Mouse (Mus musculus) CH12.LX (cell line): Measurements from ENCODE around the gene Smg9.

Source experiments
- CTCF ChIP-seq, 2 experiments: IDR thresholded peaks in 1 of 2; conservative IDR thresholded peaks in 1 of 2; 2 replicates each; pipeline ENCODE4 v1.5.1; 2011 to 2012; ENCODE audit warnings: low read depth in 2 of 2, low read length in 2 of 2, improper control_type of control experiment in 1 of 2, inconsistent platforms in 1 of 2, mild to moderate bottlenecking in 1 of 2, moderate library complexity in 1 of 2
- ELF1 ChIP-seq: IDR thresholded peaks from 2 replicates; pipeline ENCODE4 v1.6.1; 2014; ENCODE audit warnings: low read depth, mild to moderate bottlenecking, inconsistent platforms, low read length, improper control_type of control experiment
- ETS1 ChIP-seq: conservative IDR thresholded peaks from 2 replicates; pipeline ENCODE4 v1.6.1; 2012; ENCODE audit warnings: low read depth, mild to moderate bottlenecking, inconsistent platforms, low read length, improper control_type of control experiment, moderate library complexity
- GABPA ChIP-seq: IDR thresholded peaks from 2 replicates; pipeline ENCODE4 v1.6.1; 2012; ENCODE audit warnings: low read depth, low read length, improper control_type of control experiment, inconsistent platforms; ENCODE audit not compliant: insufficient replicate concordance
- KAT2A ChIP-seq: IDR thresholded peaks from 2 replicates; pipeline ENCODE4 v1.6.1; 2012; ENCODE audit warnings: low read length, improper control_type of control experiment, inconsistent platforms; ENCODE audit not compliant: insufficient replicate concordance
- MAFK ChIP-seq: IDR thresholded peaks from 2 replicates; pipeline ENCODE4 v1.6.1; 2011; ENCODE audit warnings: low read length, improper control_type of control experiment; ENCODE audit not compliant: insufficient replicate concordance
- MAX ChIP-seq: IDR thresholded peaks from 2 replicates; pipeline ENCODE4 v1.6.1; 2011; ENCODE audit warnings: low read length, improper control_type of control experiment
- MAZ ChIP-seq: IDR thresholded peaks from 2 replicates; pipeline ENCODE4 v1.6.1; 2012; ENCODE audit warnings: low read depth, mild to moderate bottlenecking, inconsistent platforms, low read length, improper control_type of control experiment, moderate library complexity
- POLR2A ChIP-seq: IDR thresholded peaks from 2 replicates; pipeline ENCODE4 v1.6.1; 2011; ENCODE audit warnings: low read depth, mild to moderate bottlenecking, improper control_type of control experiment, low read length
- POLR2AphosphoS2 ChIP-seq: IDR thresholded peaks from 2 replicates; pipeline ENCODE4 v1.6.1; 2011; ENCODE audit warnings: low read depth, low read length, improper control_type of control experiment
- SMC3 ChIP-seq: IDR thresholded peaks from 2 replicates; pipeline ENCODE4 v1.6.1; 2011; ENCODE audit warnings: low read depth, low read length, improper control_type of control experiment
- USF2 ChIP-seq: conservative IDR thresholded peaks from 2 replicates; pipeline ENCODE4 v1.6.1; 2011; ENCODE audit warnings: low read depth, low read length, improper control_type of control experiment

DNA sequence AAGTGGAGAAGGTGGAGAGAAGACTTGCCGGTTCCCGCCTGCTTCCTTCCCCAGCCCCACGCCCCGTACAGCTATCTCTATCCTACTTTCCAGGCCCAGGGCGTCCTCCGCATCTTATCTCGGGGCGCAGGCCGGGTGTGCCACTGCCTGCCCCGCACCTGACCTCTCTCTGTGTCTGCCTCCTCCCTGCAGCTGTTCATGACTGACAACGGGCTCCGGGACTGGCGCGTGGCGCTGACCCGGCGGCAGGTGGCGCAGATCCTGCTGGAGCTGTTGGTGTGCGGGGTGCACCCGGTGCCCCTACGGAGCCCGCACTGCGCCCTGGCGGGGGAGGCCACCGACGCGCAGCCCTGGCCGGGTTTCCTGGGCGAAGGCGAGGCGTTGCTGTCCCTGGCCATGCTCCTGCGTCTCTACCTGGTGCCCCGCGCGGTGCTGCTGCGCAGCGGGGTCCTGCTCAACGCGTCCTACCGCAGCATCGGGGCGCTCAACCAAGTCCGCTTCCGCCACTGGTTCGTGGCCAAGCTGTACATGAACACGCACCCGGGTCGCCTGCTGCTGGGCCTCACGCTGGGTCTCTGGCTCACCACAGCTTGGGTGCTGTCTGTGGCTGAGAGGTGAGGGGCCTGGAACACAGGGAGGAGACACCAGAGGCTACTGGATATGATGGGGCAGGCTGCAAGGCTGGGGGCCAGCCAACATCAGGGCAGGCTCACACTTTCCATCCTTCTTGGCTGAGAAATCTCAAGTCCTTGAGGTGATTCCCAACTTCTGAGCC is 22.1 kb upstream of the Smg9 start:
- no peak for TF ChIP-seq POLR2A
- TF ChIP-seq MAFK, result no peak
- no peak for TF ChIP-seq ELF1
- no peak for TF ChIP-seq GABPA
- no peak for TF ChIP-seq POLR2AphosphoS2
- no peak for TF ChIP-seq SMC3
- TF ChIP-seq KAT2A, result no peak
- no peak for TF ChIP-seq CTCF (conservative IDR thresholded peaks at IDR 0.05 in 1 of 2, IDR thresholded peaks at IDR 0.05 in 1 of 2; ENCODE audit: low read depth in 2 of 2, low read length in 2 of 2)
- no peak for TF ChIP-seq ETS1
- no peak for TF ChIP-seq MAX
- TF ChIP-seq MAZ, result no peak
- TF ChIP-seq USF2, result no peak
